Mouse (Mus musculus) olfactory bulb, adult 2 months (tissue): Measurements from ENCODE around the gene Gm3435.

Source experiments
- CTCF ChIP-seq: fragments of 200-500 bp; IDR thresholded peaks from 2 replicates; pipeline ENCODE4 v1.5.1; 2012; ENCODE audit warnings: low read depth, mild to moderate bottlenecking, low read length, moderate library complexity; ENCODE audit not compliant: insufficient read depth
- POLR2A ChIP-seq: fragments of 200-500 bp; IDR thresholded peaks from 2 replicates; pipeline ENCODE4 v1.6.1; 2012; ENCODE audit warnings: mild to moderate bottlenecking, low read depth, low read length, moderate library complexity; ENCODE audit not compliant: insufficient read depth

DNA sequence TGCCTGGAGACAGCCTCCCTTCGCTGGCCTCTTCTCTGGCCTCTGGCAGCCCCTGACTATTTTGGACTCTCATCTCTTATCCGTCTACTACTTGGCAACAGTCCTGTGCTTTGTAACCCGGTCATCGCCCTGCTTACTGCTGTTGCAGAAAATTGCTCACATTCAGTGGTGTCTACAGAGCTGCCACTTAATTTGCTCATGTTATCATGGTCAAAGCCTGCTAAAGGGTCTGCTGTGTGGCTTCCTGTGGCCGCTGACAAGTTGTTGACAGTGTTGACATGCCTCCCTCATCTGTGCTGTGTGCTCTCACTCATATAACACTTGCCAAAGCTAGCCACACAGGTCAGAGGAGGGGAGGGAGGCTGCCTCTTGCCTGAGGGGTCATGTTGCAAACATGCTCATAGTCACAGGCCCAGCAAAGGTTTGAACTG is 48.2 kb downstream of the Gm3435 start:
- TF ChIP-seq CTCF (no peak), POLR2A (no peak)
